Mouse (Mus musculus): Measurements from ENCODE around the gene Ncoa5.

- TF ChIP-seq CTCF (IDR thresholded peaks at IDR 0.05; ENCODE audit: extremely low read depth, insufficient read depth, insufficient read length, insufficient replicate concordance), result no peak
- TF ChIP-seq POLR2A (IDR thresholded peaks at IDR 0.05; ENCODE audit: low read depth, low read length), result no peak
These were observed 62.0 kb downstream of the Ncoa5 start for GRCm38 (mm10) chr2:164972646-164973045.
